Mouse (Mus musculus): ENCODE measurements around the gene Calhm6. TPM values are rescaled to one million over a fixed set of nuclear protein-coding genes. Genes with fewer than 3 reads are reported as not detected.

The Calhm6 gene
- 0.70 TPM in 1 of 2 replicates, not detected in the other for total RNA-seq (2014; rRNA removed; ENCODE audit: low replicate concordance)
- polyA plus RNA-seq (2015; fragmentation: Nextera tagmentation; extraction: Ambion mirVana) = 0.41 and 0.49 TPM in 2 replicates

GRCm38 (mm10) chr10:34127392-34128378, at the start of gene Calhm6:
Gene Calhm6 (minus strand): TSS chr10:34127984.
- 15% methylated on average over 44 of the region's 44 CpGs for WGBS
- TF ChIP-seq CTCF (IDR thresholded peaks at IDR 0.05; ENCODE audit: low read depth) (no peak), EP300 (IDR thresholded peaks at IDR 0.05; ENCODE audit: low read depth) (no peak)
- Histone ChIP-seq H3K4me2 (ENCODE audit: low read depth, low read length) (peak within 1 kb of the TSS; percentile 81), H3K4me1 (ENCODE audit: control insufficient read depth, insufficient read depth) (0 out of 2 replicates have a peak, but pooled peaks cover 7% of the 10 kb centered on the region), H3K27me3 (ENCODE audit: control insufficient read depth, insufficient read depth, low read length) (no peaks in the 10 kb centered on the region), H3K27ac (ENCODE audit: low read depth) (no peak within 1 kb of the TSS), H3K36me3 (replicated peaks; ENCODE audit: control insufficient read depth, insufficient read depth, low read length) (no peaks in the 10 kb centered on the region), H3K4me3 (ENCODE audit: low read depth, low read length) (peak within 1 kb of the TSS; percentile 56), H3K9ac (replicated peaks; ENCODE audit: low read depth, low read length) (peak within 1 kb of the TSS; percentile 42; the same call in 1 of the 2 replicates), H3K9me3 (replicated peaks; ENCODE audit: control insufficient read depth, low read length) (no peaks in the 10 kb centered on the region)
- ATAC-seq (ENCODE audit: insufficient read depth, low read depth) = peak; percentile 44
- DNase-seq (ENCODE audit: low spot score) = no peak

DNA sequence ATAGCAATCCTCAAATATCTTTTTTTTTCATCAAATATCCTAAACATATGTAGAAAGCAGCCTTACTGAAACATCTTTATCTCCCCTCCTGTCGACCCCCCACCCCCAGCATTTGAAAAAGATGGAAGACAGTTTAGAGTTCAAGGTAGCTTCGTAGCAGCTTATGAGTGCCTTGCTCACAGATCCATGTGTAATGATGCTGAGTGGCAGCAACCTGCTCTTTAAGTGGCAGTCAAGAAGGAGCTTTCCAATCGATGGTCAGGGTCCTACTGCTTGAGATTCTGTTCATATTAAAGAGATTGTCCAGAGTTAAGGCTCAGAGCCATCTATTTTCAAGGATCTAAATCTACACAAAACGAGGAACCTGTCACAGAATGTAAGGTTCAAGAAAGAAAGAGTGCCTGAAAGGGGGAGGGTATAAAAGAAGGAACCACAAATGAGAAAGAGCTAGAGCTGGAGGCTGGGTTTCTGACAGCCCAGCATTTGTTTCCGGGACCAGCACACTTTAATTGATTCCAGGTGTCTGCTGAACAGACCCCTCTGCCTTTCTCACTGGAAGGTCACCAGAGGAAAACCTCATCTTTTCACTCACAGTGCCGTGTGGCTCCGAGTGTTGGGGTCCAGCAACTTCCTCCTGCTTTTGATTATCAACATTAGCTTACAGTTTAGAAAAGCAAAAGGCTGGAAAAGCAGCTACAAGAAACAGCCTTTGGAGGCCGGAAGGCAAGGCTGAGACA, 48.3 kb upstream of the Calhm6 start:
- Histone ChIP-seq H3K36me3 (replicated peaks; ENCODE audit: control insufficient read depth, insufficient read depth, low read length) (no peaks in the 10 kb centered on the region), H3K27me3 (ENCODE audit: control insufficient read depth, insufficient read depth, low read length) (no peaks in the 10 kb centered on the region), H3K9ac (replicated peaks; ENCODE audit: low read depth, low read length) (no peak overlapping the region), H3K4me3 (ENCODE audit: low read depth, low read length) (no peak overlapping the region), H3K4me1 (ENCODE audit: control insufficient read depth, insufficient read depth) (no peaks in the 10 kb centered on the region), H3K27ac (ENCODE audit: low read depth) (no peak overlapping the region), H3K9me3 (replicated peaks; ENCODE audit: control insufficient read depth, low read length) (no peaks in the 10 kb centered on the region), H3K4me2 (ENCODE audit: low read depth, low read length) (no peak overlapping the region)
- ATAC-seq (ENCODE audit: insufficient read depth, low read depth) (no peak), DNase-seq (ENCODE audit: low spot score) (no peak)
- WGBS = 54% methylated on average over 8 of the region's 8 CpGs
- no peak for TF ChIP-seq CTCF (IDR thresholded peaks at IDR 0.05; ENCODE audit: low read depth)
- TF ChIP-seq EP300 (IDR thresholded peaks at IDR 0.05; ENCODE audit: low read depth) = no peak

- Histone ChIP-seq H3K27me3 (ENCODE audit: control insufficient read depth, insufficient read depth, low read length) (no peaks in the 10 kb centered on the region), H3K27ac (ENCODE audit: low read depth) (no peak overlapping the region), H3K4me3 (ENCODE audit: low read depth, low read length) (no peak overlapping the region), H3K4me1 (ENCODE audit: control insufficient read depth, insufficient read depth) (no peaks in the 10 kb centered on the region), H3K9me3 (replicated peaks; ENCODE audit: control insufficient read depth, low read length) (no peaks in the 10 kb centered on the region), H3K9ac (replicated peaks; ENCODE audit: low read depth, low read length) (no peak overlapping the region), H3K4me2 (ENCODE audit: low read depth, low read length) (no peak overlapping the region), H3K36me3 (replicated peaks; ENCODE audit: control insufficient read depth, insufficient read depth, low read length) (no peaks in the 10 kb centered on the region)
- ATAC-seq (ENCODE audit: insufficient read depth, low read depth) (no peak), DNase-seq (ENCODE audit: low spot score) (no peak)
- no peak for TF ChIP-seq EP300 (IDR thresholded peaks at IDR 0.05; ENCODE audit: low read depth)
- no peak for TF ChIP-seq CTCF (IDR thresholded peaks at IDR 0.05; ENCODE audit: low read depth)
- 66% methylated on average over 4 of the region's 4 CpGs for WGBS
Observed at GRCm38 (mm10) chr10:34172663-34173282, 45.0 kb upstream of the Calhm6 start.

DNA sequence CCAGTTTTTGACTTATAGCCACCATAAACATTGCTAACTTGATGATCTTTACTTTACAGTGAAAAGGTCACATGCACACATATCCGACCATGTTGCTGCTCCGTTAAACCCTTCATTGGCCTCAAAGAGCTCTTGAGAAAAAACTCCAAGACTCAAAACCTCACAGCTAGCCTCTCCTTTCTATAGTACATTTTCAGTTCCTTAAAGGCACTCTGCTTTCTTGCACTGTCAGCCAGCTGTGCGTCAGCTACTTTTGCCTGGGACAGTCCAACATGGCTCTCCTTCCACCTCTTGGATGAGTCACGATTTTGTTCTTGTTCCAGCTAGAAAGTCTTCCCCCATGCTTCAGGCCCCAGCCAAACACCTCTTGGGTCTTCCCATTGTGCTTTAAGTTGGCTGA, 43.9 kb upstream of the Calhm6 start:
- H3K9me3 ChIP-seq (replicated peaks; ENCODE audit: control insufficient read depth, low read length) = no peaks in the 10 kb centered on the region
- 0 out of 2 replicates have a peak, but pooled peaks cover 2% of the 10 kb centered on the region for H3K4me1 ChIP-seq (ENCODE audit: control insufficient read depth, insufficient read depth)
- ATAC-seq (ENCODE audit: insufficient read depth, low read depth) (no peak), DNase-seq (ENCODE audit: low spot score) (no peak)
- no peak overlapping the region for H3K4me3 ChIP-seq (ENCODE audit: low read depth, low read length)
- 72% methylated on average over 4 of the region's 4 CpGs for WGBS
- no peaks in the 10 kb centered on the region for H3K27me3 ChIP-seq (ENCODE audit: control insufficient read depth, insufficient read depth, low read length)
- no peak overlapping the region for H3K9ac ChIP-seq (replicated peaks; ENCODE audit: low read depth, low read length)
- H3K36me3 ChIP-seq (replicated peaks; ENCODE audit: control insufficient read depth, insufficient read depth, low read length) = no peaks in the 10 kb centered on the region
- no peak for TF ChIP-seq EP300 (IDR thresholded peaks at IDR 0.05; ENCODE audit: low read depth)
- no peak for TF ChIP-seq CTCF (IDR thresholded peaks at IDR 0.05; ENCODE audit: low read depth)
- no peak overlapping the region for H3K27ac ChIP-seq (ENCODE audit: low read depth)
- no peak overlapping the region for H3K4me2 ChIP-seq (ENCODE audit: low read depth, low read length)

DNA sequence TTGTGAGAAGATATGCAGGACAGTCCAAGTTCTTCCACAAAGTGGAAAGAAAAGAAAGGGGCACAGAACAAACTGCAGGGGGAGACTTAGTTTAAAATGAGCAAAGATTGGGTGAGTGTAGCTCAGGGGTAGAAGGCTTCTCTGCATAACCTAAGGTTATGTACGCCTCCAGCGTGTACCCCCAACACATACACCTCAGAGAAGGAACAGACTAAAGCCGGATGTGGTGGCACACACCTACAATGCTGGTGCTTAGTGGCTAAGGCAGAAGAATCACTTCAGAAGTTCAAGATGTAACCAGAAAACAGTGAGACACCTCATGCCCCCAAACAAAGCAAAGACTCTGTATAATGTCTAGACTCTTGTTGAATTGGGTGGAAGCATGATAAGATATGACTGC, 43.4 kb upstream of the Calhm6 start:
- H3K36me3 ChIP-seq (replicated peaks; ENCODE audit: control insufficient read depth, insufficient read depth, low read length) = no peaks in the 10 kb centered on the region
- H3K4me3 ChIP-seq (ENCODE audit: low read depth, low read length) = no peak overlapping the region
- 86% methylated on average over 3 of the region's 3 CpGs for WGBS
- TF ChIP-seq CTCF (IDR thresholded peaks at IDR 0.05; ENCODE audit: low read depth) (no peak), EP300 (IDR thresholded peaks at IDR 0.05; ENCODE audit: low read depth) (no peak)
- DNase-seq (ENCODE audit: low spot score) (no peak), ATAC-seq (ENCODE audit: insufficient read depth, low read depth) (no peak)
- 0 out of 2 replicates have a peak, but pooled peaks cover 2% of the 10 kb centered on the region for H3K4me1 ChIP-seq (ENCODE audit: control insufficient read depth, insufficient read depth)
- no peak overlapping the region for H3K27ac ChIP-seq (ENCODE audit: low read depth)
- no peaks in the 10 kb centered on the region for H3K27me3 ChIP-seq (ENCODE audit: control insufficient read depth, insufficient read depth, low read length)
- no peak overlapping the region for H3K4me2 ChIP-seq (ENCODE audit: low read depth, low read length)
- H3K9ac ChIP-seq (replicated peaks; ENCODE audit: low read depth, low read length) = no peak overlapping the region
- H3K9me3 ChIP-seq (replicated peaks; ENCODE audit: control insufficient read depth, low read length) = no peaks in the 10 kb centered on the region
